Mouse (Mus musculus) spleen, postnatal 36 days (tissue): ENCODE measurements around the gene Gm14322.
"Not testable (repeated sequence)": the region's sequence is repeated elsewhere in the genome, so short reads cannot be mapped to it uniquely, and the experiment has no call there.

ENCODE experiments used
- DNase-seq, 2 experiments: peaks; one replicate each; pipeline ENCODE4 v3.0.0; 2022; ENCODE audit warnings: low spot score in 2 of 2, mixed read lengths in 1 of 2

The Gm14322 gene

GRCm38 (mm10) chr2:177758941-177759558 is at the start of gene Gm14322:
TSS of gene Gm14322 (plus strand) at chr2:177759288.
- not testable (repeated sequence) for DNase-seq

DNA sequence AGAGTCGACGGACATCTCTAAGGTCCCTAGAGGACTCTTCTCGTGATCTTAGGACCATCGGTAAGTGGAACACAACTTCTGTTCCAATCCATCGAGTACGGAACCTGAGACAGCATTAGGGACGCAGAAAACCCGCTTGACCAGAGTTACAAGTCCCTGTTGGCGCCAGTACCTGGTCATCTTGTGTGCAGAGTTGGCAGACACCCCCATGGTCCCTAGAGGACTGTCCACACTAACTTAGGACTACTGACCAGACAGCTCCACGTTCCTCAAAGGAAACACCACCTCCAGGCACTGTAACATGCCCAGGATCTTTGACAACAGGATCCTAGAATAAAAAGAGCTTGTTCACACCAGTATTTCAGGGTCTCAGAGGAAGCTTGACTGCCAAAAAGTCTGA is 17.6 kb upstream of the Gm14322 start:
- DNase-seq, result not testable (repeated sequence)

- not testable (repeated sequence) for DNase-seq
Measured at GRCm38 (mm10) chr2:177787351-177787750, 28.3 kb downstream of the Gm14322 start.

GRCm38 (mm10) chr2:177806170-177806569 is 47.1 kb downstream of the Gm14322 start:
- not testable (repeated sequence) for DNase-seq
